Mouse (Mus musculus) kidney, adult 18-20 months (tissue): ENCODE results near the gene Ism2.
A peak's percentile ranks its signal among the peaks of the same experiment; 100 is the strongest.
"Not testable (repeated sequence)": the region's sequence is repeated elsewhere in the genome, so short reads cannot be mapped to it uniquely, and the experiment has no call there.

Experiments used
- DNase-seq: peaks from one replicate; pipeline ENCODE4 v3.0.0; 2021

Gene Ism2

GRCm38 (mm10) chr12:87299657-87300440 is at the start of gene Ism2:
Ism2 (minus strand) TSS chr12:87299705.
- peak; percentile 42 for DNase-seq

GRCm38 (mm10) chr12:87348029-87348428 is 48.5 kb upstream of the Ism2 start:
- no peak for DNase-seq

GRCm38 (mm10) chr12:87347511-87347910 is 48.0 kb upstream of the Ism2 start:
- DNase-seq: peak; percentile 8

GRCm38 (mm10) chr12:87343084-87343605 is 43.6 kb upstream of the Ism2 start:
- no peak for DNase-seq

GRCm38 (mm10) chr12:87338082-87338481 is 38.6 kb upstream of the Ism2 start:
- DNase-seq: no peak

GRCm38 (mm10) chr12:87334886-87335285 is 35.4 kb upstream of the Ism2 start:
- DNase-seq: no peak

- no peak for DNase-seq
These were observed 34.3 kb upstream of the Ism2 start for GRCm38 (mm10) chr12:87333794-87334193.

GRCm38 (mm10) chr12:87332511-87332910 is 33.0 kb upstream of the Ism2 start:
- peak; percentile 13 for DNase-seq

GRCm38 (mm10) chr12:87331908-87332307 is 32.4 kb upstream of the Ism2 start:
- DNase-seq: no peak

GRCm38 (mm10) chr12:87331053-87331456 is 31.6 kb upstream of the Ism2 start:
- DNase-seq: peak; percentile 14

- no peak for DNase-seq
These were observed 30.7 kb upstream of the Ism2 start for GRCm38 (mm10) chr12:87330213-87330612.

- no peak for DNase-seq
These were observed 28.5 kb upstream of the Ism2 start for GRCm38 (mm10) chr12:87328025-87328424.

- no peak for DNase-seq
These were observed 28.1 kb upstream of the Ism2 start for GRCm38 (mm10) chr12:87327610-87328009.

GRCm38 (mm10) chr12:87325452-87325851 is 25.9 kb upstream of the Ism2 start:
- no peak for DNase-seq

GRCm38 (mm10) chr12:87319229-87319628 is 19.7 kb upstream of the Ism2 start:
- DNase-seq: no peak

- no peak for DNase-seq
These were observed 18.4 kb upstream of the Ism2 start for GRCm38 (mm10) chr12:87317951-87318350.

- DNase-seq: no peak
These were observed 13.6 kb upstream of the Ism2 start for GRCm38 (mm10) chr12:87313098-87313497.

GRCm38 (mm10) chr12:87306584-87306844 is 7.0 kb upstream of the Ism2 start:
- DNase-seq: not testable (repeated sequence)

GRCm38 (mm10) chr12:87305767-87306583 is 6.5 kb upstream of the Ism2 start:
- DNase-seq: no peak

GRCm38 (mm10) chr12:87301189-87301588 is 1.7 kb upstream of the Ism2 start:
- DNase-seq: no peak

- no peak for DNase-seq
These were observed 861 bp upstream of the Ism2 start for GRCm38 (mm10) chr12:87300441-87300690.

- peak; percentile 28 for DNase-seq
These were observed 358 bp downstream of the Ism2 start for GRCm38 (mm10) chr12:87299037-87299656.

- DNase-seq: no peak
These were observed 5.6 kb downstream of the Ism2 start for GRCm38 (mm10) chr12:87293934-87294333.

- no peak for DNase-seq
These were observed 10.4 kb downstream of the Ism2 start for GRCm38 (mm10) chr12:87289100-87289499.
